Mouse (Mus musculus) liver, adult (tissue): Measurements from ENCODE around the gene Cd8a.

ENCODE experiments used
- GATA4 ChIP-seq: IDR thresholded peaks from 2 replicates; pipeline ENCODE4 v1.6.1; 2014; ENCODE audit warnings: mild to moderate bottlenecking, low read length; ENCODE audit not compliant: insufficient replicate concordance

Cd8a gene

DNA sequence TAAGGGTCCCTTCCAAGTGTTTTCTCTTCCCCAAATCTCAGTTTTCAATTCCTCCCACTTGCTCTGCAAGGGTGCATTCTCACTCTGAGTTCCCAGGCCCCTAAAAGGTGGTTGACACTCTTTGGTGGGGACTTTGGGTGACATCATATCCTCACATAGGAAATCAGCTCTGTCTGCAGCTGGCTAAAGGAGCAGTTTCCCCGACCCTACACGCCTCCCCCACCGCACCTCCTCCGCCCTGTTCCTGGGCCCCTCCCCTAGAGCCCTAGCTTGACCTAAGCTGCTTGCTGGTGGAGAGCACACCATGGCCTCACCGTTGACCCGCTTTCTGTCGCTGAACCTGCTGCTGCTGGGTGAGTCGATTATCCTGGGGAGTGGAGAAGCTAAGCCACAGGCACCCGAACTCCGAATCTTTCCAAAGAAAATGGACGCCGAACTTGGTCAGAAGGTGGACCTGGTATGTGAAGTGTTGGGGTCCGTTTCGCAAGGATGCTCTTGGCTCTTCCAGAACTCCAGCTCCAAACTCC lies at the start of gene Cd8a:
Gene Cd8a, plus strand, starts transcription at position 179 of the 527 bp plus-strand sequence.
- TF ChIP-seq GATA4: no peak

DNA sequence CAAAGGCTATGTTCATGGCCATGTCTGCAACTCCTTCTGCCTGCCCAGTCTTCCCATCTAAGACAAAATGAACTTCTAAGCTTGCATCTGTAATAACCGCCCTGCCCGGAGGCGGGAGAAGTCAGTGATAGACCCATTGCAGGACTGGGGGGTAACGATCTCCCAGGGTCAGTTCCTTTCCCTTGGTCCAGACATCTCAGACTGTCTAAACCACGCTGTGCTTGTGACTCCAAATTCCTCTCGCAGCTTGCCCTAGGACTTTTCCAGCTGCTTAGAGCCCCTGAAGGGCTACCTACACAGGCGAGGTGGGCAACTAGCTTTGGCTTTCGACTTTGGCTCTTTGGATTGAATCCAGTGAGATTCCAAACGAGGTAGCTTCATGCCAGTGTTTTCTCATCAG lies 48.4 kb upstream of the Cd8a start:
- TF ChIP-seq GATA4: no peak

DNA sequence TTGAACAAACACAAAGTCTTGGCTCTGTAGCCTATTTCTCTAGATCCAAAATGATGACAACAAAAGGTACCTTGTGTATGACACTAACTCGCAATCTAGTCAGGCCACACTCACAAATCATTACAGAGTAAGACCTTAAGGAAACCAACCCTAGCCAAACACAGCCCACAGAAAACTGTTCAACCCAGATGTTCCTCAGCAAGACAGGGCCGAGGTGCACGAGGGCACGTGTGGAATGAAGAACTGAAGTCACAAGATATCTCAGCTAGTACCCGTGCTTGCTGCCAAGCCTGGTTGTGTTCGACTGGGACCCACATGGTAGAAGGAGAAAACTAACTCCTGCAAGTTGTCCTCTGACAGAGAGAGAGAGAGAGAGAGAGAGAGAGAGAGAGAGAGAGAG lies 43.3 kb upstream of the Cd8a start:
- no peak for TF ChIP-seq GATA4

DNA sequence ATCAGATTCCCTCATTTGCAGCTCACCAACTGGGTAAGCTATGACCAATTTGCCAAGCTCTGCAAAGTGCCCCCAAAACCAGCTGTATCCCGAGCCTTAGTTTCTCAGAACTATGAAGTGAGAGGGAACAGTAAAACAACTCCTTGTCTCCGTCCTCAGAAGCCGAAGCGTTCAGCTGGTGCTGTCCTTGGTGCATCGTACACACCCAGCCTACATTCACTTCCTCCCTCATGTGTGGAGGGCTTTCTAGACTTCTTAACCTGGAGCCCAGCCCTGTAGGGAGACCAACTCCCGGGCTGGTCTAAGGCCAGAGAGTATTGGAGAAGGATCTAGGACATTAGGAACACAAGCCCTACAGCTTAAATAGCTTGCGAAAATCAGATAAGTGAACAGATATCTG lies 42.7 kb upstream of the Cd8a start:
- TF ChIP-seq GATA4: no peak

GRCm38 (mm10) chr6:71332236-71332965 lies 40.8 kb upstream of the Cd8a start:
- TF ChIP-seq GATA4: no peak

- no peak for TF ChIP-seq GATA4
These were observed 40.2 kb upstream of the Cd8a start for GRCm38 (mm10) chr6:71333031-71333430.

DNA sequence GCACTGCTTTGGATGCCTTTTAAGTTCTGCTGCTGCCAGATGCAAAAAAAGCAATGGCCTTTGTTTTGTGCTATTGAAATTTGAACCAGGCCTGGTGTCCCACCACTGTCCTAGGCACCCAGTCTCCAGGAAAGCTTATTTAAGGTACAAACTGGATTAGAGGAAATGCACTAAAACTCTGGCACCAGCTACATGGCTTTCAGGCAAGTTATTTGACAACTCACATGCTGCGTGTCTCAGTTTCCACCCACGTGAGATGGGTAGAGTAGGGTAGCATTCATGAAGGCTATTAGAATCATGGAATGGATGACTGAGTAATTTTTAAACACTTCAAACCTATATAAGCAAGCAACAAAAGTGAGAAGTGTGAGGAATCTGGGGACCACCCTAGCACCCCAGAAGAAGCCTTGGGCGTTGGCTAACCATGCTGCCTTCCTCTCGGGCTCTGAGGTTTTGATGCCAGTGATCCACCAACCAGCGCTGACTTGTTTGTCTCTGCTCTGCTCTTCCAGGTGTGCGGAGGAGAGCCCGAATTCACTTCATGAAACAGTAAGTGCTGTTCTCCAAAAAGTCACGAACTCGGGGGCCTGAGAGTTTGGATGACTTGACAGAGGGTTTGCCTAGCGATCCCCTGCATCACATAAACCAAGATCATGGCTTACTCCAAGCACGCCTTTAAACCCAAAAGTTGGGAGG lies 39.5 kb upstream of the Cd8a start:
- no peak for TF ChIP-seq GATA4

- TF ChIP-seq GATA4: no peak
These were observed 35.6 kb upstream of the Cd8a start for GRCm38 (mm10) chr6:71337666-71338065.

DNA sequence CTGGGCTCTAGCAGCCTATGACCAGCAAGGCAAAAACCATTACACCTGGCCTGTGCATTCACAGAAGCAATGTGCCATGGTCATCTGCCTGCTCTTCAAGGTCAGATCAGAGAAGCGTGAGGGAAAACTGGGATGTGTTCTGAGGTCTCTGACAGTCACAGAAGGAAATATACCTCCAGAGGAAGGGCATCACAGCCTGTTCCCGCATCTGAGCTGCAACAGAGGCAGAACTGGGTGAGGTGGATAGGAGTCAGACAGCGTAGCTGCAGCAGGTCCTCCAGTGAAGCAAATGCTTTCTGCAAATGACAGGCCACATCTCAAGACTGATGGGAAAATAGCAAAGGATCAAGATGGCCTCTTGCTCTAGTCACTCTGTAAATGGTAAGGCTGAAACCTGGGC lies 34.3 kb upstream of the Cd8a start:
- no peak for TF ChIP-seq GATA4

DNA sequence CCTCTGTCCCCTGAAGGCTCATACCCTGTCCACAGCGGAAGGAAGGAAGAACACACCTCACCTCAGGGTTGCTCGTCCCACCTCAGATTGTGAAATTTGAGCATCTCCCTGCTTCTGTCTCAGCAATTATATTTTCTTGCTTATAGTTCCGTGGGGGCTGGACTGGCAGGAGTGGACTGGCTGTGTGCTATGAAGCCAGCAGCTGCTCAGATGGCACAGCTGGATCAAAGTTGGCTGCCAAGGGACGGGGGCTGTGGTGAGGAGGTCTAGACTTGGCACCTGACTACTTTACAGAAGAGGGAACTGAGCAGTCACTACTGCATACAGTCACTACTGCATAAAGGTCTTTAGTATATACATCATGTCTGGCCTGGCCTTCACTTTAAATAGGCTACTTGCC lies 33.9 kb upstream of the Cd8a start:
- no peak for TF ChIP-seq GATA4

DNA sequence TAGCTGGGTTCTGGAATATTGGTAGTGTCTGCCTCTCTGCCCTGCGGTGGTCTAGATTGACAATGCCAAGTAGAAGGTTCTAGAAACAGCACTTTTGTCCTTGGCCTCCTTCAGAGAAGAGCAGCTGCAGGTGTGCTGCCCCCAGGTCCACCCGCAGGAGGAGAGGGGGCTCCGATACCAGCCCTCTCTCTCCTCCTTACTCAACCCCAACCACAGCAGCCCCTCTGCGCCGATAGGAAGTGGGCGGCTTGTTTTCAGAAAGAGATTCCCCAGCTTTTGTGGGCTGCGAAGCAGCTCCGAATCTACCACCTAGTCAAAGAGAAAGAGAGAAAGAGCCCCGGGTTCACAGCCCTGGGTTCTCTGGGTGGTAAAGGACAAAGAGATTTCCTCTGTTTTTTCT lies 32.0 kb upstream of the Cd8a start:
- TF ChIP-seq GATA4: no peak

DNA sequence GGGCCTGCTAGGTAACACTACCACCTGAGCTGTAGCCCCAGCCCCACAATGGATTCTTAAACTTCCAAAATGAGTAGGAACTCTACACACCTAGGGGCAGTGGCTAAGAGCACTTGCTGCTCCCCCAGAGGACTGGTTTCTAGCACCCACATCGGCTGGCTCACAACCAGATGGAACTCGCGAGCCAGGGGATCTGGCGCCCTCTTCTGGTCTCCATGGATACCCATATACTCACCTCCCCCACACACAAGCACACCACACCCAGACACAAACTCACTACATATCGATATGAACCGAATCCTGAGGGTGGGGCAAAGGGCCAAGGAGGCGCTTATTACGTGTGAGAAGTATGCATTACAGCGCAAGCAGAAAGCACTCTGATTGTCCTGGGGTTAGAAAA lies 25.2 kb upstream of the Cd8a start:
- no peak for TF ChIP-seq GATA4

- no peak for TF ChIP-seq GATA4
These were observed 22.0 kb upstream of the Cd8a start for GRCm38 (mm10) chr6:71351201-71351600.

DNA sequence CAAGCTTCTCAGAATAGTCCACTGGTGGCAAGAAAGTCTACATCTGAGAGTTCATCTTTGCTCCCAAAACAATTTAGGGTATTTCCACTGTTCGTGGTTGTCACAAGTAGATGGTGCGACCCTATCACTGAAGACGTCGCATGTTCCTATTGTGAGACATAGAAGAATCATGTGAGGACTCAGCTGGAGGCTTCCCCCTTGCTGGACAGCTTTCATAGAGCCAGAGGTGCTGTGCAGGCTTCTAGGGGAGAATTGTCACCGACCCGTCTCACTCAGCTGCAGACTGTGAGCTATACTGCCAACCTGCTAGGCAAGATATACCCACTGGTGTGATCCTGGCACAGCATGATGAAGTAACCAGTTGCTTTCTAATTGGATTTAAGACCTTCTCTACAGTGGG lies 21.0 kb upstream of the Cd8a start:
- TF ChIP-seq GATA4: no peak

DNA sequence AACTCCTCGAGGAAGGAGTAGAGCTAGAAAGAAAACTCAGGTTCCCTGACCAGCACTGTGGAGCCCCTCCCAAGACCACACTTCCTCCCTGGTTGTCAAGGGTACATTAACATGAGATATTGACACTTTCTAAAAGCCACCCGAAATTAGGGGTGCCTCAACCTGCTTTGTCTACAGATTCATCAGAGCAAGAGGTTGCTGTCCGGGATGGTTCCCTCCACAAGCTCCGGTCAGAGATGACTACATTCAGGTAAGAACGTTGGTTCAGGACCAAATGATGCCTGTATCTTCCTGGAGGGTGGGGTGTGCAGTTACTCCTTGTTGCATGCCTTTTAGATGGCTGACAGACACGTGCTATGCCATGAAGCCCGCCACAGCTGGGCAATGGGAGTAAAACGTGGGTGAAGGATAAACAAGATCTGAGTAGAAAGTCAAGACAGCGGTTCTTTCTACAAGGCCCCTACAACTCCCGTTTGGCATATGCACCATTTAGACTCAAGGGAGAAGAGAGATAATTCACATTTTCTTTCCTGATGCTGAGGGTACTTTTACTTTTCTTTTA lies 20.3 kb upstream of the Cd8a start:
- no peak for TF ChIP-seq GATA4

GRCm38 (mm10) chr6:71353722-71354121 lies 19.5 kb upstream of the Cd8a start:
- no peak for TF ChIP-seq GATA4
